Mouse (Mus musculus): ENCODE measurements around the gene Fcor.
A peak's percentile ranks its signal among the peaks of the same experiment; 100 is the strongest.

Gene Fcor

GRCm38 (mm10) chr8:3674671-3675070, 2.5 kb upstream of the Fcor start:
- peak; percentile 54 for DNase-seq (ENCODE audit: low spot score)

DNA sequence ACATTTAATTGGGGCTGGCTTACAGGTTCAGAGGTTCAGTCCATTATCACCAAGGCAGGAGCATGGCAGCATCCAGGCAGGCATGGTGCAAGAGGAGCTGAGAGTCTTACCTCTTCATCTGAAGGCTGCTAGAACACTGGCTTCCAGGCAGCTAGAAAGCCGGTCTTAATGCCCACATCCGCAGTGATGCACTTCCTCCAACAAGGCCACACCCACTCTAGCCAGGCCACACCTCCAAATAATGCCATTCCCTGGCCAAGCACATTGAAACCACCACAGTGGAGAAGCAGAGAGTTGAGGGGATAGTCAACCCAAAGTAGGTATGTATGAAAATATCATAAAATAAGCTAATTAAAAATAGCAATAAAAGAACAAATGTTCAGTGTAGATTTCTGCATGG, 1.8 kb downstream of the Fcor start:
- DNase-seq (ENCODE audit: low spot score), result no peak

DNA sequence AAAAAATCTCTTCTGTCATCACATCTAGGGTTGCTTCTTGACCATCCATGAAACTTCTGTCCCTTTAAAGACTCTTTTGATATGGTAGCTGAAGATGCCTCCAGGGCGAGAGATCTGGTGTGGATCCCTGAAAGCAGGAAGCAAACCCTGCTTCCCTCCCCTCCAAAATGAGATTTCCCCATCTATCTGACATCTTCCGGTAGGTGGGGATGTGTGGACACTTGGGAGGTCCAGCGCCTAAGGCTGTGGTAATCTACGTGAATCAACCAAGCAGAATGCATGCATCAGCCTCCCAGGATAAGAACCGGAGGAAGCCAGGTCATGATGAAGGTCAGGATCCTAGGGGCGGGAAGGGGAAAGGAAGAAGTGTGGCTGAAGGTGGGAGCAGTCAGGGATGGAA, 6.7 kb downstream of the Fcor start, which contains the start of gene Mcemp1:
Gene Mcemp1, plus strand, starts transcription at position 248 of the 400 bp plus-strand sequence.
- no peak for DNase-seq (ENCODE audit: low spot score)

- DNase-seq (ENCODE audit: low spot score), result no peak
These were observed 7.8 kb downstream of the Fcor start for GRCm38 (mm10) chr8:3664405-3664804.

GRCm38 (mm10) chr8:3660889-3661288, 11.3 kb downstream of the Fcor start:
- DNase-seq (ENCODE audit: low spot score), result no peak

- DNase-seq (ENCODE audit: low spot score), result peak; percentile 39
These were observed 15.3 kb downstream of the Fcor start for GRCm38 (mm10) chr8:3656725-3657381.

DNA sequence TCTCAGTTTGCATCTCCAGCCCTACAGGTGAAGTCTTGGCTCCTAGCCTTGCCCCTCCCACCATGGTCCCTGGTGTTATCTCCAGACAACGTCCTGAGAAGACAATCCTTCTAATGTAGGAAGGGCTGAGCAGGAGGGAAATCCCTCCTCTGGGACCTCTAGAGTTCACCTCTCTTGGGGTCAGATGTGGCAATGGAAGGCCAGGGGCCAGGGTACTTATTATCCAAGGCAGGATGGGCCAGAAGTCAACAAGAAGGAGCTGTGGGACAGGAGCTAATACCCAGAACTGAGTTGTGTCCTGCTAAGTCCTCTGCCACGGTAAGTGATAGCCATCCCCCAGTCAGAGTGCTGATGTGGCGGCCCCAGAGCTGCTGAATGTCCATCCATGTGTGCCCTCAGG, 16.6 kb downstream of the Fcor start, which contains the start of gene Retn:
Gene Retn, plus strand, starts transcription at position 245 of the 400 bp plus-strand sequence.
- no peak for DNase-seq (ENCODE audit: low spot score)

GRCm38 (mm10) chr8:3654726-3655508, 17.2 kb downstream of the Fcor start:
- no peak for DNase-seq (ENCODE audit: low spot score)

DNA sequence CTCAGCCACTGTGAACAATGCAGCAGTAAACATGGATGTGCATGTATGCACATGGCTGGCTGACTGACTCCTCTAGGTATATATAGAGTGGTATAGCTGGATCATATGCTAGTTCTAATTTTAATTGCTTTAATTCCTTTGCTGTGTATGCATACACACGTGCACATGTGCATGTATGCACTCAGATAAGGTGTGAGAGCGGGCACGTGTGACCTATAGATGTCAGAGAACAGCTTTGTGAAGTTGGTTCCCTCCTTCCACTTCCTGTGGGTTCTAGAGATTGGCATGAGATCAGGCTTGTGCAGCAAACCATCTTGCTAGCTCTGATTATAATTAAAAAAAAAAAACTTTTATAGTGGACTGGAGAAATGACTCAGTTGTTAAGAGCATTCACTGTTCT, 19.3 kb downstream of the Fcor start:
- DNase-seq (ENCODE audit: low spot score), result no peak

- no peak for DNase-seq (ENCODE audit: low spot score)
These were observed 23.2 kb downstream of the Fcor start for GRCm38 (mm10) chr8:3648990-3649389.

DNA sequence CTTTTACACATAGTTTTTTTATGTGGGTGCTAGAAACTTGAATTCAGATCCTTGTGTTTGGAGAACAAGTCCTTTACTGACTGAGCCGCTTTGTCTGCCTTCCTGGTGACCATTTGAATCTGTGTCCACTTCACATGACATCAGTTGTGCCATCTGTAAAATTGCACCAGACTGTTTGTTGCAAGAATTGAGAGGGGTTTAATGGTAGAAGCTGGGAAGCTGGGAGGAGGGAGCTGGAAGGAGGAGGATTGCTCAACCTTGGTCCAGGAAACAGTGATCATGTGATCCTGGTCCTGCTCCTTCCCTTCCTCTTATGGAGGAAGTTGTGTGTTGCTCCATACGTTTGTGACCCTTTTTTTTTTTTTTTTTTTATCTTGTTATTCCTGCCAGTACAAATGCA, 23.9 kb downstream of the Fcor start:
- no peak for DNase-seq (ENCODE audit: low spot score)

DNA sequence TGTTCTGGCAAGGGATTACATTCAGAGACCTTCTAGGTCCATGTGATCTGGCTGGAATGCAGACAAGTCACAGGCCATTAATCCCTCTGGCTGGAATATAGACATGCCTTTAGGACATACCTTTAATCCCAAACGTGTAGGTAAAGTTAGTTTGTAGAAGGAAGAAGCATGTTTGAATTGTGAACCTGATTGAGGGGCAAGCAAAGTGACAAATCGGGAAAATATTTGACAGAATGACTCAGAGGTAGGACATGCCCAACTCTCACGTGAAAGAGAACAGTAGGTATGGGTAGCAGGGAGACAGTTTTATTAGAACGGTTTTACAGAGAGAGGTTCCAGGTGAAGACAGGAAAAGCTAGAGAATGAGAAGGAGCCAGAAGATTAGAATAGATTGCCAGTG, 24.6 kb downstream of the Fcor start:
- DNase-seq (ENCODE audit: low spot score), result no peak

DNA sequence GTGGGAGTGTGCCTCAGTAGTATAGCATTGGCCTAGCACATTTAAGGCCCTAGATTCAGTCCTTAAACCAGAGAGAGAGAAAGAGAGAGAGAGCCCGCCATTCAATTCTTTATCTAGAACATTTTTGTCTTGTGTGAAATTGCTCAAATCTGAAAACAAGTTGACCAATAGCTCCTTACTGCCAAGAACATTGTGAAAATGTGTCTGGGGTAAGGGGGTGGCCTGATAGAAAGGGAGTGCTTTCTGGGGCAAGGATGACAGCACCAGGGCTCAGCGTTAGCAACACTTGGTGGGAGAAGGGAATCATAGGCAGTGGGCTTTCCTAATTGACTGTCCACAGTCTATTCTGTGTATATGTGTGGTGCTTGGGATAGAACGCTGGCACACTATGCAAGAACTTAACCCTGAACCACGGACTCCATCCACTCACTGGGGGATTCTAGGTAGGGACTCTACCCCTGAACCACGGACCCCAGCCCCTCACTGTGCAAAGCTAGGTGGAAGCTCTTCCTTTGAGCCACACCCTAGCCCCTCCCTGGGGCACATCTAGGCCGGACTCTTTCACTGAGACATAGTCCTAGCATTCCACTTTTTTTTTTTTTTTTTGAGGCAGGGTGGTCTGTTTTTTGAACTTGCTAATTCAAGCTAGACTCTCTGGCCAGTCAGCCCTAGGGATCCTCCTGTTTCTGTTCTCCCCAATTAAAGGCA, 25.2 kb downstream of the Fcor start:
- no peak for DNase-seq (ENCODE audit: low spot score)

DNA sequence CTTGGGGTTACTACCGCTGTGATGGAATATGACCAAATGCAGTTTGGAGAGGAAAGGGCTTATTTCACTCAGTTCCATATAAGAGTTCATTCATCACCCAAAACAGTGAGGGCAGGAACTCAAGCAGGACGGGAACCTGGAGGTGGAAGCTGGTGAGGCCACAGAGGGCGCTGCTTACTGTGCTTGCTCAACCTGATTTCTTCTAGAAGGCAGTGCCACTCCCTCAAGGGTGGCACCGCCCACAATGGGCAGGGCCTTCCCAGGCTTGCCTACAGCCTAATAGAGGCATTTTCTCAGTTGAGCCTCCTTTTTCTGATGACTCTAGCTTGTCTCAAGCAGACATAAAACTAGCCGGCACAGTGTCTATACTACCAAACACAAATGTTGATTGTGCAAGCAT, 26.4 kb downstream of the Fcor start:
- DNase-seq (ENCODE audit: low spot score), result no peak

DNA sequence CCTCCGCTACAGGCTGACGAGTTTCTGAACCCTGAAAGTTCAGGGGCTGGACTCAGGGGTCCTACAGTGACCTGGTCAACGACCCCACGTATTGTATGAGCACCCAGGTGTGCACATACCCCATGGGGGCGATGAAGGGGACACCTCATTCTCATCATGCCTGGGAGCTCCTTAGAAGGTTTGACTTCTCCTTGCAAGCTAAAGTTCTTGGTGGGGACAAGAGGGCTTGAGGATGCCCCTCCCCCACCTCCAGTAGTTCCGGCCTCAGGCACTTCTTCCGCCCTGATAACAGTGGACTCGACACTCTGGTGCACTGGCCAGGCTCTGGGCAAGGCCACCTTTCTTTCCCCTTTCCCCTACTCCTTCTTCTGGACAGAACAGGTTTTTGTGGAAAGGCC, 40.7 kb downstream of the Fcor start:
- DNase-seq (ENCODE audit: low spot score), result no peak

DNA sequence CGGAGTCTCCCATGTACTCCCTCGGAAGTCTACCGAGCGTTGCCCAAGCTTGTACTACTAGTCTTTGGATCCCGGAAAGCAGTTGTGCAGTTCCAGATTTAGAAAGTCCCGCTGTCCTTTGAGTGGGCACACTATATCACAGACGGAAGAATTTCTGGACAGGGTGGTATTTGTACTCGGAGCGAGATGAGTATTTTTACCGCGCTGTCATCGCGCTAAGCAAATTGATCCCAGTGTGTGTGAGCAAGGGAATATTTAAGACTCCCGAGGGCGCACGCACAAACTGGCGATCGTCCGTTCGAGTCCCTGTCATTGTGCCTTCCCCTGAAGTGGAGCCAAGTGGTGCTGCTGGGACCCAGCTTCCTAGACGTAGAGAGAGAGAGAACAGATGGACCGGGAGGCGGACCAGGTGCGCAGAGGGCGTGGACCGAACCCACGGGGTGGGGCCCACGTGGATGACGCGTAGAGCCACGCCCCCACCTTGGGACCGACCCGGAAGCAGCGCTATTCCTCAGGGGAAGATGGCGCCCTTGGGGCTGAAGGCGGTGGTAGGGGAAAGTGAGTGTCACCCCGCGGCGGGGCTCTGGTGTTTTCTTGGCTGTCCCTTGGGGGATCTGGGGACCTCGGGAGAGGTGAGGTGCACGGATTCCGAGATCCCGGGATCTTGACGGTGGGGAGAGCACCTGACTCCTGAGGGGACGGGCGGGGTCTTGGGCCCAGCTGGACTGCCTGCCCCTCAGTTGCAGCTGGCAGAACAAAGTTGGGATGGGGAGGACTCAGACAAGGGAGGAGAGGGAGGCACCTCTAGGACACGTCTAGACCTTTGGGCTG, 41.3 kb downstream of the Fcor start, which contains the start of gene Stxbp2:
Gene Stxbp2, plus strand, starts transcription at position 309 of the 831 bp plus-strand sequence.
- peak; percentile 75 for DNase-seq (ENCODE audit: low spot score)

GRCm38 (mm10) chr8:3628014-3628413, 44.1 kb downstream of the Fcor start:
- no peak for DNase-seq (ENCODE audit: low spot score)

DNA sequence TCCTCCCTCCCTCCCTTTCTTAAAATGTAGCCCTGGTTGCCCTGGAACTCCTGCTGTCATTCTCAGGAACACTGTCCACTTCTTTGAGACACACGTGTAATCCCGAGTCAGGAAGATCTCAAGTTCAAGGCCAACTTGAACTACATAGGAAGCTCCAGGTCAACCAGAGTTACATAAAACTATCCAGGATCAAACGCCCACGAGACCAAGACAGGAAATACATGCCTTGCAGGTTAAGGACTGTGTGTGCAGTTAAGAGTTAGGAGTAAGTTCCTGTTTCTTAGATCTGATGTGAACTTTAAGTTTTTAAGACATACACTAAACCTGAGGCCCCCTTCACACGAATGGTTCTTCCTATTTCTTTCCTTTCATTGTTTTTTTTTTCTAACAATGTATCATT, 45.2 kb downstream of the Fcor start:
- no peak for DNase-seq (ENCODE audit: low spot score)

DNA sequence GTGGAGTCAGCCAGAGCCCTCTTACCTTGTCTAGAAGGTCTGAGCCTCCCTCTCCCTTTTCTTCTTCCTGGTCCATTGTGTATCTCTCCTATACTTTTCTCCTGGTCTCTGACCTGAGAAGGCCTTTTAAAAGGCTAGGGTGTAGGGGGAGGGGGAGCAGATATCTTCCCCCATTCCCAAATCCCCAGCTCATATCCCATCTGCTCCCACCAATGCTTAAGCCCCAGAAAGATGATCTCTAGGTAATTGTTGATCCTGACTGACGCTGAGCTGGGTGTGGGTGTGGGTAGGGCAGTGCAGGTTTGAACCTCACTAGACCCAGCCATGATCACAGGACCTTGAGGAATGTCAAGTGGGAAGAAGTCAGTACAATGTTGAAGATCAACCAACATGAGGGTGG, 46.7 kb downstream of the Fcor start, which contains the start of gene Pcp2:
Gene Pcp2, minus strand, starts transcription at position 101 of the 400 bp plus-strand sequence.
- no peak for DNase-seq (ENCODE audit: low spot score)

GRCm38 (mm10) chr8:3622119-3622518, 50.0 kb downstream of the Fcor start:
- no peak for DNase-seq (ENCODE audit: low spot score)

DNA sequence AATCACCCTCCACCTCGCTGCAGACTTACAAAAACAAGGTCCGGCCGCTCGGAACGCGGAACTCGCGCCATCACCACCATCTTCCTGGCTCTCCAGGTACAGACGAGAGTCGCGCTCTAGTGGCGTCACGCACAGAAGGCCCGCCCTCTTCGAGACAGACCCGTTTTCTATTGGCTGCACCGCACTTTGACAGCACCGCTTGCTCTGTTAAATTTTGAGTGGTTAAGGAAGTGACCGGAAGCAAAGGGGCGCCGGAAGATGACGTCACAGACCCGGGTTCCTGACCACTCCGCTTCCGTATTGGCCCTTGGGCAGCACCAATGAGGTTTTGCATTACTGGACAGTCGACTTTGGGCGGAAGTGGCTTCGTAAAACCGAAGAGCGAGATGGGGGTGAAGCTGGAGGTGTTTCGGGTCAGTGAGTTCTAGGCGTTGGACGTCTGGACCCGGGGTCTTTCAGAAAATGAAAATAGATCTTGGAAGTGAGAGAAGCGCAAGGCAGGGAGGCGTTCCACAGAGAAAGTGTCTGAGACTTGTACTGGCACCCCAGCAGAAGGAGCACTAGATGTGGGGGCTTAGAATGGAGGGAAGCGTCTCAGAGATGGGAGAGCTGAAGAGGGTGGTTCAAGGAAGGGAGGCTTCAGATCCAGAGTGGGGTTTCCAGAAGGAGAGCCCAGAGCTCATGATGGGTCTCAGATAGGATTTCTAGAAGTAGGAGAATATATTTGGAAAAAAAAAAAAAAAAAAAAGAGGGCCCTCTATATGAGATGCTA, 50.8 kb downstream of the Fcor start, which contains the start of the genes Xab2 and Pet100:
Gene Xab2, minus strand, starts transcription at position 118 of the 772 bp plus-strand sequence.
Gene Pet100, plus strand, starts transcription at position 350 of the 772 bp plus-strand sequence.
- DNase-seq (ENCODE audit: low spot score), result peak; percentile 100
